Mouse (Mus musculus): Measurements from ENCODE around the gene Sertad2.

The Sertad2 gene

DNA sequence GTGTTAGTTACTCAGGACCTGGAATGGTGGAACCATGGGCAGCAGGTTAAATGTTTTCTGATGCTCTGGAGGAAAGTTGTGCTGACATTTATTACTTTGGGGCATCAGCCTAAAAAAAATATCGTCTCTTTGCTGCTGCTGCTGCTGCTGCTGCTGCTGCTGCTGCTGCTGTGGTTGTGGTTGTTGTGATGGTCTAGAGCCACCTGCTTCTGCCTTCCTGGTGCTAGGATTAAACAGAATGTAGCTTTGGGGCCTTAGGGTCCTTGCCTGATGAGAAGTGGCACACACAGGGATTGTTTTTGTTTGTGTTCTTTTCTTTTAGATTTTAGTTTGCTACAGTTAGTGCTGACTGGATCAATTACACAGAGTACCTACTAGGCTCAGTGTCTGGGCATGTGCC lies 101.1 kb downstream of the Sertad2 start:
- no peak for DNase-seq (ENCODE audit: low read depth, low spot score)

DNA sequence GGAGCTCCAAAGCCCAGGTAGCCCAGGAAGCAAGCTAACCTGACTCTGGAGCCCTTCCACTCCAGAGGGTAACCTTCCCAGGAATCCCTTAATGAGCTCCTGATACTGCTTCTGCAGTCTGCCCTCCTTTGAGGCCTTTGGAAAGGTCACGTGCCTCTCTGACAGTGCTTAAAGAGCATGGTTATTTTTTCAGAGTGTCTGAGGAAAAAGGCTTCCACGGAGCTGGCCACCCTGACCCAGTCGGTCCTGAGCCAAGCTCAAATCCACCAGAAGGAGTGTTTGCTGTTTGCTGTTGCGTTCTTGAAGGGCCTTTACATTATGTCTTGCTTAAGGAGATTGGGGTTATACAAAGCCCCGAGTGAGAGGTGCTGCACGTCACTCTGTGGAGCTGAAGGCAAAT lies 101.8 kb downstream of the Sertad2 start:
- no peak for DNase-seq (ENCODE audit: low read depth, low spot score)

DNA sequence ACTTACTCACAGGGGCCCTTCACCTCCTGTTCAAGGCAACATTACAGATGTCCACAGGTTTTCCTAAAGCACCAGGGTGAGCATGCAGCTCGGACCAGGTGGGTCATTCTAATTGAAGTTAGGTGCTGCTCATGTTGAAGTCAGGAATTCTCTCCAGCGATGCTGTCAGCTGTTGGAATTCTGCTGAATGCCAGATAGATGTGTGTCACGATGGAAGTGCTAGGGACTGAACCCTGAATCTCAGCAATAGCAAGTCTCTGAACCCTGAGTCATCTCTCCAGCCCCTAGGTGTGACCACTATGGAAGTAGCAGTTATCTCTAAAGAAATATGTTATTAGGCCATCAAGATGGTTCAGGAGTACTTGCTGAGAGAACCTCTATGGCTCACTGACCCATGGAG lies 102.5 kb downstream of the Sertad2 start:
- DNase-seq (ENCODE audit: low read depth, low spot score) = no peak

DNA sequence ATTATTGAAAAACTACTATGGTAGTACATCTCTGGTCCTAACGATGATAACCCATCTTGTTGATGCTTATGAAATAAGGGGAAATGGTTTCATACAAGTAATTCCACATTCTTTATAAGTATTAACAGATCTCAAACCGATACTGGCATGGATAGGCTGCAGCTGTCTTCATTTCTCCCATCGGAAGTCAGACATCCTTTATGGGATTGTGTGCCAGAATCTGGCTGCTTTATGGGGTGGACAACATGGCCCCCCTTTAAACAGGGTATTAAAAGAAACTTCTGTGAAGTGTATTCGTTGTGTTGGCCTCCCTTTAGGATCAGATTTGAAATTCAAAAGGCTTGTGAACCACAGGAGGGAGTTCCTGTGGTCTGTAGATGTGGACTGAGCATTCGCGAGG lies 103.1 kb downstream of the Sertad2 start:
- no peak for DNase-seq (ENCODE audit: low read depth, low spot score)

DNA sequence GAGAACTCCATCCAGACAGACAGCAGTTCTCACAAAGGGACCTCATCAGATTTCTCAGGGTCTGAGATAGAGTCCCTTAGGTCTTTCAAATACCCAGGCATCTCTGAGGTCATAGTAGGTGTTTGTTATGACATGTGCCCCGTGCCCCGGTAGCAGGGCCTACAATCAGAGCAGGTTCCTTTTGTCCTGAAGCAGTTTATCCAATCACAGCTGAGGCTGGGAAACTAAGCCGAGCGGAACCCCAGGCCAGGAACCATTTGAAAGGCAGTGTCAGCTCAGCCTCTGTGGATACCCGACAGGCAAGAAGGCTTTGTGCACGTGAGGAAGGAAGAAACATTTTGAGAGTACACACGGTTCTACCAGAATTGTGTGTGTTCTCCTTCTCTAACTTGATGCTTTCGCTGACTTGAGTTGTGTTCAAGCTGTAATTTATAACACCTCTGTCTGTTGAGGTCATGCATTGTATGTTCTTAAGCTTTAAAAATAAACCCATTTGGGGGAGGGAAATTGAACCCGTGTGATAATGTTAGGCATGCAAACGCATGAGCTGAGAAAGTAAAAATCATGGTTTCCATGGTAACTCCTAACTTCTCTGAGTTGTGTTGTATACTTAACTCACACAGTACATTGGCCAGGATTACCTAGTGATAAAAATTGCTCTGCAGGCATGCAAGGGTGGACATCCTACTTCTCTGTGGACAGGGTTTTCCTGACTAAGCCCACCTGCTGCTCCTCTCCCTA lies 104.1 kb downstream of the Sertad2 start:
- DNase-seq (ENCODE audit: low read depth, low spot score) = peak; percentile 40

DNA sequence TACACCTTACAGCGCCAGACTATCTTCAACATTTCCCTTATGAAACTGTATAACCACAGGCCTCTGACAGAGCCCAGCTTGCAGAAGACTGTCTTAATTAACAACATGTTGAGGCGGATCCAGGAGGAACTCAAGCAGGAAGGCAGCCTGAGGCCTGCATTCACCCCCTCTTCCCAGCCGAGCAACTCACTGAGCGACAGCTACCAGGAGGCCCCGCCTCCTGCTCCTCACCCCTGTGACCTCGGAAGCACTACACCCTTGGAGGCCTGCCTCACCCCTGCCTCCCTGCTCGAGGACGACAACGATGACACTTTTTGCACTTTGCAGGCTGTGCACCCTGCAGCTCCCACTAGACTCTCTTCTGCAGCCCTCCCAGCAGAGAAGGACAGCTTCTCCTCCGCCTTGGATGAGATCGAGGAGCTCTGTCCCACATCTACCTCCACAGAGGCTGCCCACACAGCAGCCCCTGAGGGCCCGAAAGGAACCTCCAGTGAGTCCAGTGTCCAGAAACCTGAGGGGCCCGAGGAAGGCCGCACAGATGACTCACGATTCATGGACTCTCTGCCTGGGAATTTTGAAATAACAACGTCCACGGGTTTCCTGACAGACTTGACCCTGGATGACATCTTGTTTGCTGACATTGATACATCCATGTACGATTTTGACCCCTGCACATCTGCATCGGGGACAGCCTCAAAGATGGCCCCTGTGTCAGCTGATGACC lies 105.0 kb downstream of the Sertad2 start:
- DNase-seq (ENCODE audit: low read depth, low spot score) = no peak

DNA sequence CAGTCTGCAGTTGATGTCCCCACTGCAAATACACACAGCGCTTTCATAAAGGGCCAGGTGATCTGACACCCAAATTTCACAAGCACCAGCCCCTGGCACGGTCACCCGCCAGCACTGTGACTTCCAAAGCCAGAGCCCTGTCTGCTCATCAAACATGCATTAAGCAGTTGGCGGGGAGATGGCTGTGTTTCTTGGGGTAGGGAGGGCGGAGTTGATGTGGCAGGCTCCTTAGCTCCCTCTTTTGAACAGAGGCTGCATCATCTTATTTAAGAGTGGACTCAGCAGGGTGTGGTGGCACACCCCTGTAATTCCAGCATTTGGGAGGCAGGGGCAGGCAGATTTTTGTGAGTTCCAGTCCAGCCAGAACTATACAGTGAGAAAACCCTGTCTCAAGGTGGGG lies 106.4 kb downstream of the Sertad2 start:
- DNase-seq (ENCODE audit: low read depth, low spot score) = no peak

DNA sequence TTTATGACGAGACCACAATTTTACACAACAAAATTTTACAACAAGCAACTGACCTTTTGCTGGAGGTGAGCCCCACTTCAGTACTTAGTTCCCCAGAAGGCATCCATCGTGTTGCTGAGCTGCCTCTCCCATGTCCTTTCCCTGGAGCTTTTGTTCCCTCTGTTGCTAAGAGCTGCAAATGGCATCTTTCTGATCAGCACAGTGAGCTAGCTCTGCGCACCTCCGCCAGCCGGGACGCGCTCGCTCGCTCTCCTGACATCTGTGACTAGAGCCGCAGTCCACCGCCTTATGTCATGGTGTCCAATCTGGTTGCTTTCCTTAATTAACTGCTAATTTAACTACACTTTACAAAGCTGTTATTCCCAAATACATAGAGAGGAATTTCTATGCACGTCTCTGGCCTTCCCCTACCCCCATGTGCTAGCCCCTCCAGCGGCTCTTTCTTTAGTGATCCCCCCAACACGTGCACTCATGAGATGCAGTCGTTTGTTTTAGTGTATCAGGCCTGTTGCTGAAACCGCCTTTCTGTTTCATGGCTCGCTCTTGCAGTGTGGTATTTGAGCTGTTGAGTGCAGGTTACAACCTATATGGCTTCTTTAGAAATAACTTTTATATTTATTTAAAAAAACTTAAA lies 107.1 kb downstream of the Sertad2 start:
- no peak for DNase-seq (ENCODE audit: low read depth, low spot score)

DNA sequence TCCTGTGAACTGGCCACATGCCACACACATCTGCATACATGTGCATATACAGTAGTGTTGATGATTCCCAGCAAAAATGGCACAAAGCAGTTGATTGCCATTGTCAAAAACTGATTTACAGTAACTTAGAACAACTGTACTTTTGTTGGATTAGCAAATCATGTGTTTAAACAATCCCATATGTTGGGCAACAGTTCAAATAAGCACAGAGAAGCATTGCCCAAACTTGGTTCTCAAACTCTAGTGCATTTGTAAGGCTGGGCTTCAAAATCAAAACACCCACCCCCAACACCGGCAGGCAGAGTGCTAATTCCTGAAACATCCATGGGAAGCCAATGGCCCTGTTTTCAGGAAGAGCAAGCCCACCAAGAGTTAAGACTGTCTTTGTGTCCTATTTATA lies 108.1 kb downstream of the Sertad2 start:
- DNase-seq (ENCODE audit: low read depth, low spot score) = no peak

DNA sequence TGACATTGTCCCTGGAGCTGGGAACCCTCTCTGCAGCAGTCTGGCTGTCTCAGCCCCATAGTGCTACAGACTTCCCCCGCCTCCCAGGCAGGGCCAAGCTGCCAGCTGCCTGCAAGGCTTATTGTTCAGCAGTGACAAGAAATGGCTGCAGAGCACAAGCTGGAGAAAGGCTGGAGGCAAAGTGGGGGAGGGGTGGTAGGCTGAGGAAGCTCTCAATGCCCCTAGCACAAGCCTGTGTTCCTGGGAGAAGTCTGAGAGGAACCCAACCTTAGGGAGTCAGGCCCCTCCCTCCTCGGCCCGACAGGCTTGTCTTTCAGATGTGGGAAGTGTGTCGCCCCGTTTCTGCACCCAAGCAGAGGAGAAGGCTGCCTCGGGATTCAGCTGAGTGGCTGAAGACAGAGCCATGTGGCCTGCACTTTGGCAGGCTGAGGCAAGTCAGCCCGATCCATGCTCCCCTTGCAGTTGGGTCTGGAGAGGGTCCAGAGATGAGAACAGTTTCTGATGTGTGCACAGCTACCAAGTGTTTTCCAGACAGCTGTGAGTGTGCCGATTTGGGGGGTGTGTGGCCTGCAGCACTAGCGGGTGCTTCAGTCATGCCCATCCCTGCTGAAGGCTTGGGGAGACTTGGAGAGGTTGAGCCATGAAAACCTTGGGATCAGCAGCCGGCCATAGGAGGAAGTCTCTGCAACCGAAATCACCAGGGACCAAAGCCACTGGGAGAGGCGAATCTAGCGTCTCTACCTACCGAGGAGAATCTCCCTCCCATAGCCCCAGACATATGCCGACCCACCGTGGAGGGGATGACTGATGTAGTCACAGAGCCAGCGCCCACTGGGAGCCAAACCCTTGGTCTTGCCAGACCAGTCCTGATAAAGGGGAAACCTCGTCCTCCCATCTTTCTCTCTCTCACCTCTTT lies 113.0 kb downstream of the Sertad2 start:
- DNase-seq (ENCODE audit: low read depth, low spot score) = peak; percentile 51

DNA sequence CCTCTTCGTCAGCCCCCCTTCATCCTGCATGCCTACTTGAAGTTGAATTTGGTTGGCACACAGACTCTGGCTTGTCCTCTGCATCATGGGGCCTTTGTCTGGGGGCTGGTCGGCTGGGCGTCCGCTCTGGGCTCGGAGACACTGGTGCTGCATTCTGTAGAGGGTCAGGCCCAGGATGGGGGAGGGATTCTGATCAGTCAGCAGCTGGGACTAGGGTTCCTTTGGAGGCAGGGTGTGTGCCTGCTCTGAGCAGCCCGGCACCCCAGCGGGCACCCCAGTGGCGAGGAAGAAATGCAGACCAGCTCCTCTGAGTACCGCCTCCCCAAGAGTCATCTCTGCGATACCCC lies 113.6 kb downstream of the Sertad2 start:
- no peak for DNase-seq (ENCODE audit: low read depth, low spot score)

DNA sequence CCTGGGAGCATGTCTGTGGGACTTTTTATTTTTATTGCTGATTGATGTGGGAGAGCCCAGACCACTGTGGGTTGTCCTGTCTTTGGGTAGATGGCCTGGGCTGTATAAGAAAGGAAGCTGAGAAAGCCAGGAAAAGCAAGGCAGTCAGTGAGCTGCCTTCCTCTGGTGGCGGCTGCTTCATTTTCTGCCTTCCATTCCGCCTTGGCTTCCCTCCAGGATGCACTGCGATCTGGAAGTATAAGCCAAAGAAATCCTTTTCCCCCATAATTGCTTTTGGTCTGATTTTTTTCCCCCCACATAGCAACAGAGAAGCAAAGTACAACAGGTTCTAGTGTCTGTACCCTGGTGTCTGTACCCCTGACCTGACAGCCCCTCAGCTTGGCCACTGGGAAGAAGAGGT lies 116.0 kb downstream of the Sertad2 start:
- no peak for DNase-seq (ENCODE audit: low read depth, low spot score)

DNA sequence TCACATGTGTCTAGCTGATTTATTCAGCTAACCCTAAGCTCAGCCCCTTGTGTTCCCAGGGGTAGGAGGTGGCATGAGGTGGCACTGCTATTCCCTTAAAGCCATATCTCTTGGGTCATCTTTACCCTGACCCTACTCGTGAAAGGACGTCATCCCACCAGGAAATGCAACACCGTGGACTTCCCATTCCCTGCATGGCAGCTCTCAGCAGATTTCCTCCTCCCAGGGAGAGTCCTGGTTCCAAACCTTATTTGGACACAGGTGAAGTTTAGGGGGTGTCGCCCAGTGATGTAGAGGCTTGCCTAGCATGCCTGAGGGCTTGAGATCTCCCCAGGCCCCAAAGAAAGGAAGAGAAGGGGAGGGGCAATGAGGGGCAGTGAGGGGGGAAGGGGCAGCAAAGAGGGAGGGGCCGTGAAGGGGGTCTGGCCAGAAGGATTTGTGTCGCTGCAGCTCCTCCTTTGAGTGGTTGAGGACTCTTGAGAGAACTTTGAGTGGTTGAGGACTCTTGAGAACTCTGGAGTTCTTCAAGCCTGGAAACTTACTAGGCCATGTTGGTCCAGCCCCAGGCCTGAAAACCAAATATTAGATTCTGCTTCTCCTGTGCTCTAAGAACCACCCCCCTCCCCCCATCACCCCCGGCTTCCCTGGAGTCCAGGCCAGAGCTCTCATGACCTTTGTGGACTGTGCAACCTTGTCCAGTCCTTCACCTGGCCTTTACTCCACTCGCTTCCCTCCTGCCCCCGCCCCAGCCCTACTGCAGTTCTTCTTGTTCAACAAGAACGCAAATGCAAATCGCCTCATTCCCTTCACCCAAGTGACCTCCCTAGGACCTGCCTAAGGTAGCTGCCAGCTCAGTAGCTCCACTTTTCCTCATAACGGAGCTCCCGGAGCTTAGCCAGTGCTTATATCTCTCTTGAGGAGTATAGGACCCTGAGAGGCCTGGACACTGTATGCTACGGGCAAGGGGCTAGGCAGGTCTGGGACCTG lies 117.4 kb downstream of the Sertad2 start:
- no peak for DNase-seq (ENCODE audit: low read depth, low spot score)

DNA sequence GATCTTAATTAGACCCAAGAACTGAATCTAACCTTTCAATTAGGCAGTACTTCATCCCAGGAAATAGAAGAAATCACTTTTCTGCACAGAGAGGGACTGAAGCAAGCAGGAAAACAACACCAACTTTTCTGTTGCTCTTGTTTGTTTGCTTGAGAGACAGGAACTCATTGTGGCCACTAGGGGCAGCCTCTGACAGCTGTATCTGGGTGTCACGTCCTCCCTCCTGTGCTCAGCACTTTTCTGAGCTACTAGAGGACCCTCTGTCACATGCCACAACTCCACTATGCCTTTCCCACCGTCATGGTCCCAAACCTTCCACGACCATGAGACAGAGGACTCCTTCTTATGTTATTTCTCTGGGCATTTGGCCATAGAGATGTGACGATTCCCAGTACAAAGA lies 118.6 kb downstream of the Sertad2 start:
- no peak for DNase-seq (ENCODE audit: low read depth, low spot score)

DNA sequence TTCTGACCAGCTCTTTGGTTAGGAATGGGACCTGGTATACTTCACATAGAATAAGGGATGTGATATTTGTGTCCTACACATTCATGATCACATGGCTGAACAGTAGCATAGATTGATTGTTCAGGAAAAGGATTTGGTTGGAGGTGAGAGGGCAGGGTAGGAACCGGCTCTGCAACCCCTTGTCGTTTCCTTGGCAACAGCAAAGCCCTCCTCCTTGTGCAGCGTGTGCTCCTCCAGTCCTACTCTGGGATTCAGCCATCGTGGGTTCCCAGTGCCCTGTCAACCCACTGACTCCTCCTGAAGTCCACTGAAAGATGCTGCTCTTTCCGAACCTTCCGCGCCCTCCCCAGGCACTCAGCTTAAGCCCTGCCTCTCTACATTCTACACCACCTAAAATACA lies 119.8 kb downstream of the Sertad2 start:
- DNase-seq (ENCODE audit: low read depth, low spot score) = no peak

DNA sequence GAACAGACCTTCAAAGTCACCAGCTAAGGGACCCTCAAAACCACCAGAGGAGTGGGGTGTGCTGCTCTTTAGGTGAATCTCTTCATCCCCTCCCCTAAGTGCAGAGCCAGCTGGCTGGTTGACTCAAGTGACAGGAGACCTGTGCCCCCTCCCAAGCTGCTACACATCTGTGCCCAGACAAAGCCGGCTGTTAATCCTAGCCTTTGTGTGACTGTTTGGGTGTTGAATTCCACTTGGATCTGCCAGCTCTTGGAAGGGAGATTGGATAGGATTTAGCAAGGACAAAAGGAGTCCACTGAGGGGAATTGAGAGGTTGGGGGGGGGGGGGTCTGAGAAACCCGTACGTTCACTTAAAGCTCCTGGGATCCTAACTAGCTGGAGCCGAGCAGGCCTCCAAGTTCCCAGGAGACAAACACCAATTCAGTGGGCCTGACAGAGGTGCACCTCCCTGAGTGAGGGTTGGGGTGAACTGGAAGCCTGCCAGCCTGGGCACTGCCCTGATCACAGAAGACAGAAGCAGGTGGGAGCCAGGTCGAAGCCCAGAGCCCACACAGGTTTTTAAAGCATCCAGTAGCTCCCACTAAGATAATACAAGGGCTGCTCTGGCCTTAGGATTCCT lies 120.6 kb downstream of the Sertad2 start:
- DNase-seq (ENCODE audit: low read depth, low spot score) = no peak

DNA sequence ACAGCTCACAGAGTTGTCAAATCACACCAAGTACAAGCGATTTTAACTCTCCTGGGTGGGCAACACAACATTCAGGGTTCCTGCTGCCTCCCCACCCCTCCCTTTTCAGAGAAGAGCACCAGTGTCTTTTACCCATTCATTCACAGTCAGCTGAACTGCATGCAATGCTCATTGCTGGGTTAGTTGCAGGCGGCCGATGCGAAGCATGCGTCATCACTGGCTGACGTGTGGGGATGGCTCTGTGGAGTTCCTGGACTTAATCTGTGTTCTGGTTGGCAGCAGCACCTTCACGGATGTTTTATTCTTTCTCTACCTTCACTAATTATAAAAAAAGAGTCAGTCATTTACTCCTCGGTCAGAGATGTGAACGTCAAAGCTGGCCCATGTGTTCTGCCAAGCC lies 121.8 kb downstream of the Sertad2 start:
- no peak for DNase-seq (ENCODE audit: low read depth, low spot score)

DNA sequence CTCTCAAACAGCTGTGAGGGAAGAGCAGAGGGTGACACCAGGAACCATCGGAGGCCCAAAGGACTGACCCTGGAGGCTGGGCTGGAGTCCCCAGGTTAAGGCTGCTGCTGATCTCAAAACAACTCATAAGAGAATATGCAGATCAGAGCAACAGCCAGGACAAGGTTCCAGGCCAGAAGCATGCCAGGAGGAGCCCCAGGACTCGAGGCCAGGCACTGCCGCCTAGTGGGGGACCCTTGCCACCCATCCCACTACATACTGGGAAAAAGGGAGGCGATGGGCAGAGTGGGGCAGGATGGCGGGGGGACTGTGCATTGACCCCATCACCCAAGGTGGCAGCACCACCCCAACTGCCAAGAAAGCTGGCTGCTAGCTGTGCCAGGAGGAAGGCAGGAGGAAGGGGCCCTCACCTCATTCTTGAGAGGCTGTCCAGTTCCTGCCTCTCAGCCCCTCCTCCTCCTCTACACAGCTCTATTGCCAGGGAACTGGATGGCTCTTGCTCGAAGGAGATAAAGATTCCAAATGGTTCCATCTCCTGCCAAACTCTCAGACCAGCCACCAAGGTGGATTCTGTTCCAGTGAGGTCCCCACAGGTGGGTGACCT lies 128.8 kb downstream of the Sertad2 start:
- no peak for DNase-seq (ENCODE audit: low read depth, low spot score)

DNA sequence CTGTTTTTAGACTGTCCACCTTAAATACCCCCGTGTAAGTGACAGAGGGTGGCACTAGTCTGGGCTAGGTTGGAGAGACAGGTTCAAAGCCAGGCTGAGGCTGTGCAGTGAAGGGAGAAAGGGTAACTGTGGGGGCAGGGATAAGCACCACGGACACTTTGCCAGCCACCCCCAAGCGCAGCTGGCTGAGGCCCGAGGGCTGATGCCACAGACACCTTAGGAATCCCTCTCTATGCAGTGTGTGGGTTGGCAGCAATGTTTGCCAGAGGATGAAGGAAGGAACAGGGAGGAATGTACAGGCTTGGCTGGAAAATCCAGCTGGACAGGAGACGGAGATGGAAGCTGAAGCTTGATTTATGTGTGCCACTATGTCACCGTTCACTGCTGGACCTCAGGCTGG lies 129.5 kb downstream of the Sertad2 start:
- DNase-seq (ENCODE audit: low read depth, low spot score) = no peak

DNA sequence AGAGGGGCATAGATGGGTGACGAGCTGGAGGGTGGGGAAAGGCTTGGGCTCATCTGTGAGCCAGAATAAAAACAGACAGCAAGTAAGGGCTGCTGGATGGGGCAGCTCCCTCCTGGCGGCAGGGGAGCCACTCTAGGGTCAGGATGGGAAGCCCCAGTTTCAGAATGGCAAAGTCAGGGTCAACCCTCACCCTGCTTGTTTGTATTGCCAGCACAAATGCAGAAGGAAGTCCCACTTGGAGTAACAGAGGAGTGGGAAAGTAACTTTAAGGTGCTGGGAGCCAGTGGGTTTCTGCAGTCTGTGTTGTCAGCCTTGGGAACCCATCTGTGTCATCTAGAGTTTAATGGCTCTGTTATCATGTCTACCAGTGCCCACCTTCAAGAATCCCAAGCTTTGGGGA lies 136.3 kb downstream of the Sertad2 start:
- DNase-seq (ENCODE audit: low read depth, low spot score) = no peak

Data from telencephalon, adult 2 months (tissue).